Mouse (Mus musculus) midbrain, postnatal 0 days (tissue): ENCODE results near the gene Ap1m2. TPM values are rescaled to one million over a fixed set of nuclear protein-coding genes. Genes with fewer than 3 reads are reported as not detected.
"Not testable (repeated sequence)": the region's sequence is repeated elsewhere in the genome, so short reads cannot be mapped to it uniquely, and the experiment has no call there.

Source experiments
- ATAC-seq: fragments of 200-750 bp; cut with Nextera tagmentation; 2 replicates; pipeline ENCODE4 v1.8.0; 2017; ENCODE audit warnings: moderate number of reproducible peaks, mild to moderate bottlenecking, moderate TSS enrichment, moderate library complexity; ENCODE audit not compliant: low FRiP score
- DNase-seq: peaks from one replicate; pipeline ENCODE4 v3.0.0-alpha.2; 2015; ENCODE audit warnings: low spot score
- H3K27ac ChIP-seq: fragments of 300-500 bp; sonication (generic); 2 replicates; pipeline ENCODE4 v1.5.1; 2014; ENCODE audit warnings: low read depth, mild to moderate bottlenecking, low read length, mixed read lengths
- H3K27me3 ChIP-seq: fragments of 300-500 bp; sonication (generic); 2 replicates; pipeline ENCODE4 v1.6.1; 2014; ENCODE audit warnings: low read length, control low read depth, mixed read lengths; ENCODE audit not compliant: insufficient read depth
- H3K36me3 ChIP-seq: fragments of 300-500 bp; sonication (generic); 2 replicates; pipeline ENCODE4 v1.6.1; 2014; ENCODE audit warnings: low read length, control low read depth, mixed read lengths; ENCODE audit not compliant: insufficient read depth
- H3K4me1 ChIP-seq: fragments of 300-500 bp; sonication (generic); 2 replicates; pipeline ENCODE4 v1.6.1; 2014; ENCODE audit warnings: mild to moderate bottlenecking, control low read depth, antibody characterized with exemption, low read length, mixed read lengths; ENCODE audit not compliant: insufficient read depth
- H3K4me2 ChIP-seq: fragments of 300-500 bp; sonication (generic); 2 replicates; pipeline ENCODE4 v1.6.1; 2014; ENCODE audit warnings: low read depth, mild to moderate bottlenecking, low read length, mixed read lengths; ENCODE audit not compliant: poor library complexity, severe bottlenecking
- H3K4me3 ChIP-seq: fragments of 300-500 bp; sonication (generic); 2 replicates; pipeline ENCODE4 v1.5.1; 2014; ENCODE audit warnings: low read depth, mild to moderate bottlenecking, low read length, moderate library complexity
- H3K9ac ChIP-seq: fragments of 300-500 bp; sonication (generic); replicated peaks from 2 replicates; pipeline ENCODE4 v1.6.1; 2014; ENCODE audit warnings: mild to moderate bottlenecking, low read length, moderate library complexity, mixed read lengths; ENCODE audit not compliant: poor library complexity, severe bottlenecking
- H3K9me3 ChIP-seq: fragments of 300-500 bp; sonication (generic); 2 replicates; pipeline ENCODE4 v1.6.1; 2016; ENCODE audit warnings: low read length, control low read depth
- CTCF ChIP-seq: IDR thresholded peaks from 2 replicates; pipeline ENCODE4 v1.5.1; 2016; ENCODE audit warnings: antibody characterized with exemption, mild to moderate bottlenecking
- WGBS: fragments of 180-500 bp; shearing (Covaris S2); extraction: QIAGEN DNeasy Blood & Tissue Kit; methylation state at CpG from one replicate; pipeline ENCODE4 v1.1.7; 2014; 5-methylcytosine and 5-hydroxymethylcytosine counted together
- polyA plus RNA-seq: library from polyadenylated mRNA; unstranded; fragments of >200 nt; fragmentation: Nextera tagmentation; extraction: Ambion mirVana; gene quantifications from 2 replicates; pipeline ENCODE4 v1.2.1, GENCODE M21; 2015
- total RNA-seq: library from RNA; depleted of rRNA; stranded (reverse); fragments of >200 nt; gene quantifications from 2 replicates; pipeline ENCODE4 v1.2.3, GENCODE M21; 2014

Gene Ap1m2
- total and polyA plus RNA-seq, 2 experiments from 2014 or later = 3.1 to 3.9 TPM

GRCm38 (mm10) chr9:21329699-21330289 is 17.7 kb upstream of the Ap1m2 start:
- ATAC-seq (no peak), DNase-seq (no peak)
- no peak for TF ChIP-seq CTCF
- Histone ChIP-seq H3K27me3 (no peaks in the 10 kb centered on the region), H3K9me3 (no peaks in the 10 kb centered on the region), H3K27ac (no peak overlapping the region), H3K4me2 (no peak overlapping the region), H3K36me3 (no peaks in the 10 kb centered on the region), H3K9ac (no peak overlapping the region), H3K4me3 (no peak overlapping the region), H3K4me1 (no peaks in the 10 kb centered on the region)
- WGBS = 90% methylated on average over 10 of the region's 10 CpGs

- H3K27me3 ChIP-seq = no peaks in the 10 kb centered on the region
- no peak overlapping the region for H3K4me2 ChIP-seq
- H3K9ac ChIP-seq = no peak overlapping the region
- TF ChIP-seq CTCF = no peak
- WGBS = 69% methylated on average over 3 of the region's 5 CpGs
- DNase-seq (no peak), ATAC-seq (no peak)
- no peak overlapping the region for H3K4me3 ChIP-seq
- H3K4me1 ChIP-seq = no peaks in the 10 kb centered on the region
- no peak overlapping the region for H3K27ac ChIP-seq
- no peaks in the 10 kb centered on the region for H3K9me3 ChIP-seq
- H3K36me3 ChIP-seq = no peaks in the 10 kb centered on the region
Measured at GRCm38 (mm10) chr9:21329041-21329440, 16.9 kb upstream of the Ap1m2 start.

GRCm38 (mm10) chr9:21328041-21328440 is 15.9 kb upstream of the Ap1m2 start:
- no peaks in the 10 kb centered on the region for H3K27me3 ChIP-seq
- no peak for TF ChIP-seq CTCF
- 81% methylated on average over 3 of the region's 3 CpGs for WGBS

GRCm38 (mm10) chr9:21327569-21327968 is 15.4 kb upstream of the Ap1m2 start:
- Histone ChIP-seq H3K27me3 (no peaks in the 10 kb centered on the region), H3K9ac (no peak overlapping the region), H3K4me3 (no peak overlapping the region), H3K27ac (no peak overlapping the region), H3K4me1 (no peaks in the 10 kb centered on the region), H3K36me3 (no peaks in the 10 kb centered on the region), H3K4me2 (no peak overlapping the region), H3K9me3 (no peaks in the 10 kb centered on the region)
- no peak for TF ChIP-seq CTCF
- no peak for ATAC-seq
- no peak for DNase-seq
- 73% methylated on average over 3 of the region's 3 CpGs for WGBS

More at GRCm38 (mm10) chr9:21328041-21328440, 15.9 kb upstream of the Ap1m2 start:
- no peak overlapping the region for H3K4me2 ChIP-seq
- DNase-seq (no peak), ATAC-seq (no peak)
- no peaks in the 10 kb centered on the region for H3K36me3 ChIP-seq
- no peaks in the 10 kb centered on the region for H3K4me1 ChIP-seq
- no peaks in the 10 kb centered on the region for H3K9me3 ChIP-seq
- no peak overlapping the region for H3K4me3 ChIP-seq
- H3K27ac ChIP-seq = no peak overlapping the region
- no peak overlapping the region for H3K9ac ChIP-seq

- Histone ChIP-seq H3K4me1 (peaks cover 6% of the 10 kb centered on the region; the same call in 1 of the 2 replicates), H3K27me3 (no peaks in the 10 kb centered on the region), H3K9me3 (no peaks in the 10 kb centered on the region), H3K4me3 (no peak overlapping the region), H3K36me3 (no peaks in the 10 kb centered on the region), H3K4me2 (no peak overlapping the region), H3K9ac (no peak overlapping the region), H3K27ac (no peak overlapping the region)
- DNase-seq (no peak), ATAC-seq (no peak)
- TF ChIP-seq CTCF = no peak
- 91% methylated on average over 11 of the region's 11 CpGs for WGBS
Measured at GRCm38 (mm10) chr9:21324269-21324668, 12.1 kb upstream of the Ap1m2 start.

- not testable (repeated sequence) for H3K9me3 ChIP-seq, H3K27ac ChIP-seq, DNase-seq, H3K4me2 ChIP-seq, H3K9ac ChIP-seq, H3K4me1 ChIP-seq, H3K27me3 ChIP-seq, H3K36me3 ChIP-seq, H3K4me3 ChIP-seq, ATAC-seq
- TF ChIP-seq CTCF = 0 out of 2 replicates have a peak, but pooled peaks have one; percentile 0
- 85% methylated on average over 8 of the region's 8 CpGs for WGBS
Measured at GRCm38 (mm10) chr9:21322917-21323297, 10.8 kb upstream of the Ap1m2 start.
